Mouse (Mus musculus): ENCODE measurements at regions not wholly inside any gene's neighbourhood (a gene's known extent, or its start where the extent isn't known, plus 50 kb on each side); places are given as distances from the start of the nearest gene placed in this dataset.

- TF ChIP-seq CTCF (IDR thresholded peaks at IDR 0.05; ENCODE audit: low read depth) (no peak), EP300 (IDR thresholded peaks at IDR 0.05; ENCODE audit: low read depth) (no peak)
Observed at GRCm38 (mm10) chr2:22165919-22166318, 61.4 kb upstream of the Myo3a start.

All from liver, embryonic 14.5 days (tissue).